Mouse (Mus musculus): ENCODE results near the gene Tusc2.

GRCm38 (mm10) chr9:107551117-107551889, 11.8 kb upstream of the Tusc2 start, which contains the start of gene Rassf1:
- TF ChIP-seq CTCF (IDR thresholded peaks at IDR 0.05; ENCODE audit: low read depth, low read length) (no peak), POLR2A (IDR thresholded peaks at IDR 0.05; ENCODE audit: borderline replicate concordance, low read depth, low read length) (no peak)
